Mouse (Mus musculus) T-helper 1 cell (primary cell): ENCODE results near the gene Gjd2.

Source experiments
- in situ Hi-C: fragments of 300-600 bp; cut with MboI, MseI; formaldehyde crosslinking; loops from one replicate; pipeline ENCODE4 v1.15.1; 2025; ENCODE audit warnings: high pct_unique_total_duplicates

The Gjd2 gene

DNA sequence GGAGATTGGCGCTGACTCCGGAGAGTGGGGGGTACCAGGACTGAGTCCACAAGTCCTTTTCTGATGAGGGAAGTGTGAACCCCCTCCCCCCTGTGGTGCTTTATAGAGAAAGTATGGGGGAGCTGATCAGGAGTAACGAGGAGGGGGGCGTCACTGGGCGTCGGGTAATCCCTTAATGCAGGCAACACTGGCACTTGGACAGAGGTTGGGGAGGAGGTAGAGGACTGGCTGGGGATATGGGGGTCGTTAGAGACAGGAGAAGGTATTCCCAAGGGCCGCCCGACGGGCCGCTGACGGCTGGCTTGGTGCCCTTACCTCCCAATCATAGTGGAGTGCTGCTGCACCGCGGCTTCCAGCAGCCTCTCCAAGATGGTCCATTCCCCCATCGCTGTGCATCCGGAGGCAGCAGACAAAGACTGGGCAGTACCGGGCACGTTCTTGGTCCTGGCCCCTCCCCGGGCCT lies 639 bp downstream of the Gjd2 start:
- in situ Hi-C loops, result no loop called here

DNA sequence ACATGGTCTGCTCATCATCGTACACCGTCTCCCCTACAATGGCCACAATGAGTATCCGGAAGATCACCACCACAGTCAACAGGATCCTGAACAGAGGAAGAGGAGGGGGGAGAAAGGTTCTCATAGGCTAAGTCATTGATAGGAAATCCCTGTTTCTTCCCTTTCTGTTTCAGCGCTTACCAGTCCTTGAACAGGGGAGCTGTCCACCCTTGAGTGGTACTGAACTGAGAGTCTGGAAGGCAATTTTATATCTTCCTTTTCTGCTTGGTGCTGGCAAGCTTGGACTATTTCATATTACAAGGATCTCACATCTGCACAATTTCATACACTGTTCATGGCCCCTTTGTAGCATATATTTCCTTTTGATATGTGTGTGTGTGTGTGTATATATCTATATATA lies 1.6 kb downstream of the Gjd2 start:
- in situ Hi-C loops, result no loop called here

DNA sequence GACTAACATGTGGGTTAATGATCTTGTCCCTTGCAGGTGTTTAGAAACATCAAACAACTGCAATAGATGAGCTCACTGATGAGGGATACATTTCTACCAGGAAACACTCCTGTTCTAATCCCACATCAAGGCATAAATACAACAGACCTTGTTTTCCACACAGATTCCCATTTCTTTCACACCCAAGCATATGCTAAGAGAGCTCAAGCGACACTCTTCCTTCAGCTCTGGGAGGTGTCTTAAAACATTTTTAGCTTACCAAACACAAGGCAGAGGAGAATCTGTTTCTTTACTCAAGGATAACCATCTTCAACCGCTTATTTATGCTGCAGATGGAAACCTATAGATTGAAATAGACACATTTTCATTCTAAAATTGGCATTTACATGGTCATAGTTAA lies 5.1 kb downstream of the Gjd2 start:
- in situ Hi-C loops, result no loop called here

DNA sequence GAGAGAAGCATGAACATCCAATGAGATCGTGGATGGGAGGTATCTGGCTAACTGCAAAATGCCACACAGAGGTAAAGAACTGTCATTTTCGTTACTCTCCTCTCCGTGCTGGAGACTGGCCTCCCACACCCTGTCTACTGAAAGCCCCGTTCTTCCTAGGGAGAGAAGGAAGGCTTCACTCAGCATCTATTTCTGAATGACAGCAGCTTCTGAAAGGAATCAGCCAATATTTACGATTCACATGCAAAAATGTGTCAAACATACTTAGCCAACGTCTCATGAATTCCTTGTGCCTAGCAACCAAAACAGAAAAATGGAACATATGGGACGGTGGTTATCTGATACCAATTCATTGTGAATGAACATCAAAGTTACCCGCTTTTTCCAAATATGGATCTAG lies 15.9 kb downstream of the Gjd2 start:
- in situ Hi-C loops, result no loop called here

DNA sequence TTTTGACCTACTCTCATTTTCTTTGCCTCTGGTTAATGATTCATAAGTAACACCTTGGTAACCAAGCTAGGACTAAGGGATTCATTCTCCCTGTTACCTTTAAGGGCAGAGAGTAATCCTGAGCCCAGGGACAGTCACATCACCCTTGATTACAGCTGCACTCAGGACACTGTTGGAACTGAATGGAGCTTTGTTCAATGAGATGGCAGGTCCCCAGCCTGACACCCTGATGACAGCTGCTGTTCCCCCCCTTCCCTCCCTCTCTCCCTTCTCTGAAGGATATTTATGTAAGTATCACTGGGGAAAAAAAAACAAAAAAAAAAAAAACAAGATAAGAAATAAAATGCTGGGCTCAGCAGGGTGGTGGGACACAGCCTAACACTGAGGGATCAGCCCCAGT lies 16.5 kb downstream of the Gjd2 start:
- in situ Hi-C loops, result no loop called here

GRCm38 (mm10) chr2:113984890-113985289 lies 28.5 kb downstream of the Gjd2 start:
- in situ Hi-C loops, result no loop called here

DNA sequence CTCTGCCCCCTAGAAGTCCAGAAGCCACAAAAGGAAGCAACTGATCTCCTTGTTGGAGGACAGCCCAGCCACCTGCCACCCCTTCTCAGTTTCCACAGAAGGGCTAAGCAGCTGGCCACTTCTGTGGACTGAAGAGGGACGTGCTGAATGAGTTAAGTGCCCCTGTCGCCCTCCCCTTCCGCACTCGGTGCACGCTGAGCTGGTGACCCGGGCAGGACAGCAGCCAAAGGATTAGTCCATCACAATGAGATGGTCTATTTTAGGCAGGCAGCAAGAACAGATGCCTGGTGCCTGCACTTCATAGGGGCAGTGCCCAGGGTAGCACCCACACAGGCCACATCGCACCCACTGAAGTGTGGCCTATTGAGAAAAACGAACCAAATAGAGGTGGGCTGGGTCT lies 32.8 kb downstream of the Gjd2 start:
- in situ Hi-C loops, result no loop called here

GRCm38 (mm10) chr2:113978151-113978771 lies 35.2 kb downstream of the Gjd2 start:
- in situ Hi-C loops, result no loop called here

DNA sequence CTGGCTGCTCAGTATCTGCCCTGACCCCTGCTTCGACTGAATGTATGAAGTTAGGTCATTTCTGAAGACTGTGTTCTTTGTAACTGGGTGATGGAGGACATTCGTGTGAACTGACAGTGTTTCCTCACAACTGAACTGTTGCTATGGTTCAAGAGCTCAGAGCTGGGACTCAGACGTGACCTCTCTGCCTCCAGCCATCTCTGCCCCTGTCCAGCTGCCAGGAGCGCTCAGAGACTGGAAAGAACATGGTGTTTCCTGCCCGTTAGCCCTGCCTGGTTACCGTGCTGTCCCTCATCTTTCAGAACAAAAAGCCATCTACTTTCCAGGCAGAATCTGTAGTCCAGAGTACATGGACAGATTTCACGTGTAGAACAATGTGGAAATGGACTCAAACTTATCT lies 39.5 kb downstream of the Gjd2 start:
- in situ Hi-C loops, result no loop called here

- in situ Hi-C loops, result no loop called here
Observed at GRCm38 (mm10) chr2:113966421-113966820, 47.0 kb downstream of the Gjd2 start.
